Comparison of ENCODE assay signal across 8 mouse cellular contexts in genomic region chr10:21636711-21637081, GRCm38 (mm10). TPM values are rescaled to one million over a fixed set of nuclear protein-coding genes. Genes with fewer than 3 reads are reported as not detected.
DNase-seq lines count a peak whose midpoint lies in the region; ATAC-seq and TF ChIP-seq lines count a peak whose summit lies in the region.
"Had no signal": no experiment of that assay in that cellular context is flagged by ENCODE, and none has a peak within 500 bp of the region (broad histone marks: within the 10 kb centered on the region; RNA-seq: fewer than 3 reads in every experiment).

No protein-coding gene starts in this region.

- no peaks in the 10 kb centered on the region for H3K9me3 ChIP-seq in embryonic facial prominence, embryonic 15.5 days (replicated peaks)
- no peaks in the 10 kb centered on the region for H3K9me3 ChIP-seq in forebrain, embryonic 16.5 days (ENCODE audit: control insufficient read depth, low read length)

- no peaks in the 10 kb centered on the region for H3K27me3 ChIP-seq in embryonic facial prominence, embryonic 15.5 days
- no peaks in the 10 kb centered on the region for H3K27me3 ChIP-seq in forebrain, embryonic 16.5 days (replicated peaks; ENCODE audit: control insufficient read depth, insufficient read depth, low read length)

- no peak overlapping the region for H3K9ac ChIP-seq in embryonic facial prominence, embryonic 15.5 days
- no peak overlapping the region for H3K9ac ChIP-seq in forebrain, embryonic 16.5 days (replicated peaks; ENCODE audit: low read depth, low read length)

- no peak for DNase-seq in left cerebral cortex, adult 2 months (ENCODE audit: extremely low spot score in 1 of 2, low spot score in 2 of 2)
- no peak for DNase-seq in left cerebral cortex, postnatal 4 days
- peak; percentile 43 for DNase-seq in kidney, adult 18-20 months
- peak; percentile 70 for DNase-seq in lung, postnatal 36 days

- no peaks in the 10 kb centered on the region for H3K36me3 ChIP-seq in embryonic facial prominence, embryonic 15.5 days
- no peaks in the 10 kb centered on the region for H3K36me3 ChIP-seq in forebrain, embryonic 16.5 days (ENCODE audit: control insufficient read depth, insufficient read depth)

- H3K4me3 ChIP-seq in left cerebral cortex, adult 2 months = no peak overlapping the region
- no peak overlapping the region for H3K4me3 ChIP-seq in embryonic facial prominence, embryonic 15.5 days (replicated peaks)
- H3K4me3 ChIP-seq in forebrain, embryonic 16.5 days (replicated peaks; ENCODE audit: low read length) = no peak overlapping the region
- H3K4me3 ChIP-seq: myocyte had no signal

- WGBS in embryonic facial prominence, embryonic 15.5 days = 68% methylated on average over 6 of the region's 6 CpGs
- WGBS in forebrain, embryonic 16.5 days = 74% methylated on average over 6 of the region's 6 CpGs

- intact Hi-C loops in left cerebral cortex, adult 2 months (cut with DNase I) = no loop called here
- intact Hi-C loops in left cerebral cortex, postnatal 4 days (cut with DNase I) = no loop called here

- H3K4me1 ChIP-seq in embryonic facial prominence, embryonic 15.5 days = peaks cover 16% of the 10 kb centered on the region; the same call in 1 of the 2 replicates
- 0 out of 2 replicates have a peak, but pooled peaks cover 4% of the 10 kb centered on the region for H3K4me1 ChIP-seq in forebrain, embryonic 16.5 days (replicated peaks; ENCODE audit: control insufficient read depth, insufficient read depth, low read length)

- H3K4me2 ChIP-seq in embryonic facial prominence, embryonic 15.5 days (replicated peaks) = no peak overlapping the region
- H3K4me2 ChIP-seq in forebrain, embryonic 16.5 days (ENCODE audit: low read length) = no peak overlapping the region

- H3K27ac ChIP-seq in left cerebral cortex, adult 2 months = peak overlapping the region; percentile 37; the same call in 1 of the 2 replicates
- 0 out of 2 replicates have a peak overlapping the region, but pooled peaks have one; percentile 28 for H3K27ac ChIP-seq in embryonic facial prominence, embryonic 15.5 days (replicated peaks)
- H3K27ac ChIP-seq in forebrain, embryonic 16.5 days (ENCODE audit: low read length) = no peak overlapping the region

- ATAC-seq in embryonic facial prominence, embryonic 15.5 days (ENCODE audit: insufficient number of reproducible peaks, low FRiP score, low TSS enrichment, low read depth) = no peak
- ATAC-seq in forebrain, embryonic 16.5 days = no peak
- no peak for ATAC-seq in inflammation-experienced regulatory T-cells, adult 6 months

- TF ChIP-seq CTCF in left cerebral cortex, adult 2 months (IDR thresholded peaks at IDR 0.05) = no peak

RNA-seq across cellular contexts. Expression of gene 1700020N01Rik, which starts 43.8 kb away (rescaled TPM):
- not detected for total RNA-seq in left cerebral cortex, adult 2 months (2021)
- total RNA-seq in left cerebral cortex, postnatal 4 days (2021) = not detected
- polyA plus RNA-seq in embryonic facial prominence, embryonic 15.5 days (2015; fragmentation: Nextera tagmentation; extraction: Ambion mirVana) = not detected in 2 replicates
- not detected in 2 replicates for polyA plus RNA-seq in forebrain, embryonic 16.5 days (2015; fragmentation: Nextera tagmentation; extraction: Ambion mirVana)
- polyA plus RNA-seq in inflammation-experienced regulatory T-cells, adult 6 months (2017; shearing (Covaris generic)) = not detected
- polyA plus RNA-seq: myocyte had no signal

Comparison
In these comparisons a context has a peak if more than half of its experiments do, and no peak if none do; other contexts are left out.
1. DNase-seq: peak in kidney, adult 18-20 months (single experiment) and lung, postnatal 36 days (single experiment); none in left cerebral cortex, adult 2 months (0 of 2) and left cerebral cortex, postnatal 4 days (single experiment).